Mouse (Mus musculus) CH12.LX (cell line): Measurements from ENCODE around the gene Sbpl. TPM values are rescaled to one million over a fixed set of nuclear protein-coding genes. Genes with fewer than 3 reads are reported as not detected.

ENCODE experiments used
- DNase-seq: peaks from one replicate; pipeline ENCODE4 v3.0.0-alpha.2; 2013; ENCODE audit errors: extremely low read depth
- H3K27ac ChIP-seq: 2 replicates; pipeline ENCODE4 v1.5.1; 2012; ENCODE audit warnings: low read depth, mild to moderate bottlenecking, control low read depth, moderate library complexity; ENCODE audit not compliant: insufficient read depth
- H3K27me3 ChIP-seq: replicated peaks from 2 replicates; pipeline ENCODE3; 2012; ENCODE audit warnings: inconsistent platforms
- H3K36me3 ChIP-seq, 2 experiments: replicated peaks in 1 of 2; 2 replicates each; pipeline versions ENCODE3 to v1.6.1; 2012; ENCODE audit warnings: inconsistent platforms in 1 of 2, low read length in 1 of 2, mild to moderate bottlenecking in 1 of 2, mixed read lengths in 1 of 2, moderate library complexity in 1 of 2; ENCODE audit not compliant: control insufficient read depth in 1 of 2, insufficient read depth in 1 of 2
- H3K4me1 ChIP-seq, 2 experiments: 2 replicates each; pipeline ENCODE4 v1.6.1; 2012; ENCODE audit warnings: inconsistent platforms in 1 of 2, moderate library complexity in 1 of 2; ENCODE audit not compliant: insufficient read depth in 2 of 2, control insufficient read depth in 1 of 2
- H3K4me2 ChIP-seq: 2 replicates; pipeline ENCODE4 v1.6.1; 2012; ENCODE audit warnings: low read depth, mild to moderate bottlenecking, control low read depth; ENCODE audit not compliant: poor library complexity, insufficient read depth, severe bottlenecking
- H3K4me3 ChIP-seq, 3 experiments: fragments of 150-350 bp in 1 of 3; sonication (generic) in 1 of 3; replicated peaks in 1 of 3; 2 replicates each; pipeline versions ENCODE3 to v1.5.1; 2011 to 2012; ENCODE audit warnings: low read depth in 2 of 3, low read length in 2 of 3, mild to moderate bottlenecking in 2 of 3, moderate library complexity in 2 of 3, control low read depth in 1 of 3, improper control_type of control experiment in 1 of 3, inconsistent platforms in 1 of 3, mixed read lengths in 1 of 3; ENCODE audit not compliant: poor library complexity in 1 of 3
- H3K79me2 ChIP-seq: replicated peaks from 2 replicates; pipeline ENCODE4 v1.6.1; 2012; ENCODE audit warnings: mild to moderate bottlenecking, moderate library complexity; ENCODE audit not compliant: control insufficient read depth, poor library complexity, insufficient read depth, severe bottlenecking; ENCODE audit errors: extremely low read depth
- H3K9ac ChIP-seq: 2 replicates; pipeline ENCODE4 v1.6.1; 2012; ENCODE audit warnings: low read depth, mild to moderate bottlenecking, control low read depth, moderate library complexity; ENCODE audit not compliant: insufficient read depth
- H3K9me3 ChIP-seq: replicated peaks from 2 replicates; pipeline ENCODE3; 2012; ENCODE audit warnings: low read length, inconsistent platforms, mixed read lengths
- CHD1 ChIP-seq: IDR thresholded peaks from 2 replicates; pipeline ENCODE4 v1.6.1; 2012; ENCODE audit warnings: low read depth, low read length, improper control_type of control experiment, inconsistent platforms
- CHD2 ChIP-seq: IDR thresholded peaks from 2 replicates; pipeline ENCODE4 v1.6.1; 2011; ENCODE audit warnings: low read length, improper control_type of control experiment
- CTCF ChIP-seq, 2 experiments: IDR thresholded peaks in 1 of 2; conservative IDR thresholded peaks in 1 of 2; 2 replicates each; pipeline ENCODE4 v1.5.1; 2011 to 2012; ENCODE audit warnings: low read depth in 2 of 2, low read length in 2 of 2, improper control_type of control experiment in 1 of 2, inconsistent platforms in 1 of 2, mild to moderate bottlenecking in 1 of 2, moderate library complexity in 1 of 2
- EP300 ChIP-seq: IDR thresholded peaks from 2 replicates; pipeline ENCODE4 v1.6.1; 2011; ENCODE audit warnings: low read length, improper control_type of control experiment
- GABPA ChIP-seq: IDR thresholded peaks from 2 replicates; pipeline ENCODE4 v1.6.1; 2012; ENCODE audit warnings: low read depth, low read length, improper control_type of control experiment, inconsistent platforms; ENCODE audit not compliant: insufficient replicate concordance
- JUND ChIP-seq: conservative IDR thresholded peaks from 2 replicates; pipeline ENCODE4 v1.6.1; 2011; ENCODE audit warnings: low read depth, low read length, improper control_type of control experiment
- MAX ChIP-seq: IDR thresholded peaks from 2 replicates; pipeline ENCODE4 v1.6.1; 2011; ENCODE audit warnings: low read length, improper control_type of control experiment
- MEF2A ChIP-seq: IDR thresholded peaks from 2 replicates; pipeline ENCODE4 v1.6.1; 2014; ENCODE audit warnings: low read depth, mild to moderate bottlenecking, inconsistent platforms, low read length, improper control_type of control experiment, borderline replicate concordance
- MXI1 ChIP-seq: IDR thresholded peaks from 2 replicates; pipeline ENCODE4 v1.6.1; 2011; ENCODE audit warnings: mild to moderate bottlenecking, low read depth, low read length, improper control_type of control experiment
- NELFE ChIP-seq: IDR thresholded peaks from 2 replicates; pipeline ENCODE4 v1.6.1; 2011; ENCODE audit warnings: low read depth, low read length, improper control_type of control experiment
- PAX5 ChIP-seq: IDR thresholded peaks from 2 replicates; pipeline ENCODE4 v1.6.1; 2012; ENCODE audit warnings: low read length, inconsistent platforms, mixed read lengths
- POLR2A ChIP-seq: IDR thresholded peaks from 2 replicates; pipeline ENCODE4 v1.6.1; 2011; ENCODE audit warnings: low read depth, mild to moderate bottlenecking, improper control_type of control experiment, low read length
- POLR2AphosphoS2 ChIP-seq: IDR thresholded peaks from 2 replicates; pipeline ENCODE4 v1.6.1; 2011; ENCODE audit warnings: low read depth, low read length, improper control_type of control experiment
- RAD21 ChIP-seq: IDR thresholded peaks from 2 replicates; pipeline ENCODE4 v1.6.1; 2011; ENCODE audit warnings: low read depth, mild to moderate bottlenecking, low read length, improper control_type of control experiment, moderate library complexity
- SIN3A ChIP-seq: IDR thresholded peaks from 2 replicates; pipeline ENCODE4 v1.6.1; 2012; ENCODE audit warnings: low read length, improper control_type of control experiment, inconsistent platforms
- USF2 ChIP-seq: conservative IDR thresholded peaks from 2 replicates; pipeline ENCODE4 v1.6.1; 2011; ENCODE audit warnings: low read depth, low read length, improper control_type of control experiment
- ZC3H11A ChIP-seq: IDR thresholded peaks from 2 replicates; pipeline ENCODE4 v1.6.1; 2012; ENCODE audit warnings: low read depth, mild to moderate bottlenecking, inconsistent platforms, low read length, improper control_type of control experiment
- ZMIZ1 ChIP-seq: IDR thresholded peaks from 2 replicates; pipeline ENCODE4 v1.6.1; 2012; ENCODE audit warnings: low read depth, mild to moderate bottlenecking, inconsistent platforms, low read length, improper control_type of control experiment
- ZNF384 ChIP-seq: IDR thresholded peaks from 2 replicates; pipeline ENCODE4 v1.6.1; 2012; ENCODE audit warnings: low read depth, low read length, improper control_type of control experiment, inconsistent platforms
- dilution Hi-C: fragments of 300-500 bp; cut with MboI; formaldehyde crosslinking; loops from 2 replicates; pipeline ENCODE4 v1.14.3; 2020; ENCODE audit warnings: low sequenced_read_pairs; ENCODE audit not compliant: extremely low pct_unique_long_range_greater_than_20kb, extremely low pct_ligation_motif_present
- in situ Hi-C: fragments of 300-500 bp; cut with MboI; formaldehyde crosslinking; loops from 3 replicates; pipeline ENCODE4 v1.14.3; 2019; ENCODE audit warnings: low sequenced_read_pairs, low pct_ligation_motif_present, low pct_unique_long_range_greater_than_20kb, mixed read lengths
- polyA plus RNA-seq: library from polyadenylated mRNA; unstranded; fragments of >175 nt; gene quantifications from 2 replicates; pipeline ENCODE4 v1.2.1, GENCODE M21; 2012; ENCODE audit warnings: low read depth; ENCODE audit not compliant: insufficient read length
- total RNA-seq, 2 experiments: library from RNA; depleted of rRNA; stranded (reverse); fragments of 300-350 nt in 1 of 2; fragments of >200 nt in 1 of 2; gene quantifications; 2 replicates each; pipeline ENCODE4 v1.2.3; 2012 to 2014

Sbpl gene
- total and polyA plus RNA-seq, 3 experiments: not detected

- Histone ChIP-seq H3K4me1 (peaks cover 4 to 9% of the 10 kb centered on the region in 2 experiments; a peak in 3 of 4 replicates), H3K9me3 (no peaks in the 10 kb centered on the region), H3K27ac (no peak overlapping the region), H3K36me3 (no peaks in the 10 kb centered on the region), H3K9ac (no peak overlapping the region), H3K4me2 (no peak overlapping the region), H3K27me3 (peaks cover 56% of the 10 kb centered on the region), H3K4me3 (no peak overlapping the region), H3K79me2 (no peaks in the 10 kb centered on the region)
- in situ Hi-C loops (no loop called here), dilution Hi-C loops (no loop called here)
- TF ChIP-seq ZMIZ1 (no peak), CHD2 (no peak), POLR2AphosphoS2 (no peak), USF2 (no peak), PAX5 (no peak), MXI1 (no peak), ZC3H11A (no peak), SIN3A (no peak), MAX (no peak)
- DNase-seq: no peak
Observed at GRCm38 (mm10) chr17:23989802-23990201, 34.7 kb upstream of the Sbpl start.

DNA sequence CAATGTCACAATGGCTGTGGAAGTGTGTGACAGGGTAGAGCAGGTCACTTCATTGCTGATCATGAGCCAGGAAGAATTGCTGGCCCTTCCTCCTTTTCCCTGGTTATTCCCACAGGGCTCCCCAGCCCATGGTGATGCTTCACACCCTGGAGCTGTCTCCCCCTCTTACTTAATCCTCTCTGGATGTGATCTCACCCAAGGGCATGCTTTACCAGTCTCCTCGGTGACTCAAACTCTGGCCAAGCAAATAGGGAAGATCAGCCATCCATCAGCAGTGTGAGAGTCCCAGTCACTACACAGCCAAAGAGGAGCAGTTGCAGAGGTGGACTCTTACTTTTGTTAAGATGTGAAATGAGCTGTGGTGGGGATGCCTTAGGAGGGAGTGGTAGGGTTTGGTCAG is 29.9 kb upstream of the Sbpl start:
- in situ Hi-C loops (no loop called here), dilution Hi-C loops (no loop called here)
- H3K27ac ChIP-seq: no peak overlapping the region
- no peaks in the 10 kb centered on the region for H3K79me2 ChIP-seq
- no peak overlapping the region for H3K4me2 ChIP-seq
- peaks cover 12 to 35% of the 10 kb centered on the region in 2 experiments for H3K4me1 ChIP-seq
- DNase-seq: no peak
- peaks cover 36% of the 10 kb centered on the region for H3K27me3 ChIP-seq
- no peak overlapping the region for H3K4me3 ChIP-seq
- H3K9me3 ChIP-seq: no peaks in the 10 kb centered on the region
- no peak overlapping the region for H3K9ac ChIP-seq
- no peaks in the 10 kb centered on the region for H3K36me3 ChIP-seq
- TF ChIP-seq CHD2 (no peak), NELFE (no peak), EP300 (no peak), ZC3H11A (no peak), CTCF (conservative IDR thresholded peaks at IDR 0.05 in 1 of 2, IDR thresholded peaks at IDR 0.05 in 1 of 2; ENCODE audit: low read depth in 2 of 2, low read length in 2 of 2) (no peak), MAX (no peak), POLR2A (no peak), ZNF384 (no peak), MEF2A (no peak), JUND (no peak), USF2 (no peak), GABPA (no peak), SIN3A (no peak), CHD1 (no peak), RAD21 (no peak)
- TF ChIP-seq, all 38 proteins: peak for 0
